Mouse (Mus musculus): Measurements from ENCODE around the gene Mid1ip1. TPM values are rescaled to one million over a fixed set of nuclear protein-coding genes. Genes with fewer than 3 reads are reported as not detected.
A peak's percentile ranks its signal among the peaks of the same experiment; 100 is the strongest.

The Mid1ip1 gene
- total and polyA plus RNA-seq, 2 experiments from 2014 or later, result 96.9 to 108 TPM

DNA sequence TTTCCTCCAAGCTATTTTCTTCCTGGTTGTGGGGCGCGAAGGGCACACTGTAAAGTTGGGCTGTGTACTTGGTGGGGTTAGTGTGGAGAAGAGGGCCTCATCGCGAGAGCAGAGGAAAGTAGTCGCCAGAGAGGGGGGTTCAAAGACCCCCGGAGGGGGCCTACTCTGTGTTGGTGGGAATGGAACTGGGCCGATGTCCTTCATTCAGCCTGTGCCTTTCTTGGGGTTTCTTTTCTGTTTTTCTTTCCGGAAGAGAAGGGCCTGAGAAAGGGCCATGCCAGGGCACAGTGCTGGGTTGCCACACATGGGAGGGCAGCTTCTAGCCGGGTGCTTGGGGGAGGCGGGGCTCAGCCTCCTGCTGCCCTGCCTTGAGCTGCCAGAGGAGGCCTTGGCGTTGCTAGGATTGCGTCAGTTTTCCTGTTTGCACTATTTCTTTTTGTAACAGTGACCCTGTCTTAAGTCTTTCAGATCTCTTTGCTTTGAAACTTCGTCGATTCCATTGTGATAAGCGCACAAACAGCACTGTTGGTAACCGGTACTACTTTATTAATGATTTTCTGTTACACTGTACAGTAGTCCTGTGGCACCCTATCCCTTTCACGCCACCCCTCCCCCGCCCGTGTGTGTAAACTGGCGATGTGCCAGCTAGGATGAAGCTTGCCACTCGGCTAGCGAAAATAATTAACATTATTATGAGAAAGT is 4.2 kb downstream of the Mid1ip1 start:
- WGBS, result 27% methylated on average over 22 of the region's 22 CpGs
- H3K27me3 ChIP-seq (ENCODE audit: insufficient read depth, low read length), result no peaks in the 10 kb centered on the region
- H3K9ac ChIP-seq, result peak overlapping the region; percentile 75

DNA sequence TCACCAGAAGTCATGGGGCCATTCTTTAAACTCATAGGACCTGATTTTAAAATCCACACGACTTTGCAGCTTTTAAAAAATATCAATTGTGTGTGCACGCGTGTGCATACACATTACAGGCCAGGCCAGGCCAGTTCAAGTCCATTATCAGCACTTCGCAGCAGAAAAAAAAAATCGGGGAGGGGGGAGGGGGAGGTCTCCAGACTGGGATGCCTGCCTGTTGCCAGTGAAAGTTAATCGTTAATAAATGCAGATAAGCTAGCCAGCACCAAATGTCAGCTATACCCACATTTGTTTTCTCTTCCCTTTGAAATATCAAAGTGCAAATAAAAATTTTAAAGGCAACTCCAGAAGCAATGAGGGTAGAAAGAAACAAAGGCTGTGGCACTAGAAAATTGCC is 5.6 kb downstream of the Mid1ip1 start:
- Histone ChIP-seq H3K36me3 (ENCODE audit: insufficient read depth) (no peaks in the 10 kb centered on the region), H3K9me3 (ENCODE audit: low read length) (no peaks in the 10 kb centered on the region), H3K27ac (ENCODE audit: low read depth, low read length) (no peak overlapping the region), H3K27me3 (ENCODE audit: insufficient read depth, low read length) (no peaks in the 10 kb centered on the region), H3K9ac (no peak overlapping the region), H3K4me3 (ENCODE audit: low read depth, low read length) (no peak overlapping the region), H3K4me1 (ENCODE audit: insufficient read depth) (no peaks in the 10 kb centered on the region), H3K4me2 (ENCODE audit: low read depth) (peak overlapping the region; percentile 59)
- WGBS, result 29% methylated on average over 6 of the region's 6 CpGs
- DNase-seq, result no peak
- TF ChIP-seq CTCF (IDR thresholded peaks at IDR 0.05; ENCODE audit: low read depth), result no peak
- no peak for ATAC-seq

More for the DNA sequence above, 4.2 kb downstream of the Mid1ip1 start:
- Histone ChIP-seq H3K4me3 (ENCODE audit: low read depth, low read length) (peak overlapping the region; percentile 57), H3K9me3 (ENCODE audit: low read length) (no peaks in the 10 kb centered on the region), H3K4me2 (ENCODE audit: low read depth) (peak overlapping the region; percentile 59), H3K27ac (ENCODE audit: low read depth, low read length) (peak overlapping the region; percentile 89), H3K4me1 (ENCODE audit: insufficient read depth) (no peaks in the 10 kb centered on the region), H3K36me3 (ENCODE audit: insufficient read depth) (no peaks in the 10 kb centered on the region)
- ATAC-seq, result peak; percentile 78
- DNase-seq, result peak; percentile 66
- TF ChIP-seq CTCF (IDR thresholded peaks at IDR 0.05; ENCODE audit: low read depth), result 0 out of 2 replicates have a peak, but pooled peaks have one; percentile 18

DNA sequence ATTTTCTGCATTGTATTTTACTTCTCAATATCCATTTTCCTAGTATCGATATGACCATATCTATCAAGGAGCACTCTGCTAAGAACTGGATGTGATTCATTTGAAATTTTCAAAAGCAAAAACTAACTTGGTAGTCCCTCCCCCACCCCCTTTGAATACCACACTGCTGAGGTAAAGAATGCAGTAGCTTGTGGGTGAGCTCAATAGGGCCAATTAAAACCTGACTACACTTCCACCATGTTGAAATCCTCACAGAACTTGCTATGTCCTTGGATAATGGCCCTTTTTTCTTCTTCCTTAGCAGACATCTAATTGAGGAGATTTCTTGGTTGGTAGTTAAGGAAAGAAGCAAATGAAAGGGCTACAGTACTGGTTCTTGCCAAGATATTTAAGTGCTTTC is 9.8 kb downstream of the Mid1ip1 start:
- 53% methylated on average over 1 of the region's 1 CpGs for WGBS
- ATAC-seq (no peak), DNase-seq (no peak)
- no peaks in the 10 kb centered on the region for H3K36me3 ChIP-seq (ENCODE audit: insufficient read depth)
- no peak overlapping the region for H3K4me2 ChIP-seq (ENCODE audit: low read depth)
- no peak overlapping the region for H3K9ac ChIP-seq
- no peak overlapping the region for H3K4me3 ChIP-seq (ENCODE audit: low read depth, low read length)
- H3K4me1 ChIP-seq (ENCODE audit: insufficient read depth), result no peaks in the 10 kb centered on the region
- no peak overlapping the region for H3K27ac ChIP-seq (ENCODE audit: low read depth, low read length)
- H3K9me3 ChIP-seq (ENCODE audit: low read length), result no peaks in the 10 kb centered on the region
- no peaks in the 10 kb centered on the region for H3K27me3 ChIP-seq (ENCODE audit: insufficient read depth, low read length)
- no peak for TF ChIP-seq CTCF (IDR thresholded peaks at IDR 0.05; ENCODE audit: low read depth)

DNA sequence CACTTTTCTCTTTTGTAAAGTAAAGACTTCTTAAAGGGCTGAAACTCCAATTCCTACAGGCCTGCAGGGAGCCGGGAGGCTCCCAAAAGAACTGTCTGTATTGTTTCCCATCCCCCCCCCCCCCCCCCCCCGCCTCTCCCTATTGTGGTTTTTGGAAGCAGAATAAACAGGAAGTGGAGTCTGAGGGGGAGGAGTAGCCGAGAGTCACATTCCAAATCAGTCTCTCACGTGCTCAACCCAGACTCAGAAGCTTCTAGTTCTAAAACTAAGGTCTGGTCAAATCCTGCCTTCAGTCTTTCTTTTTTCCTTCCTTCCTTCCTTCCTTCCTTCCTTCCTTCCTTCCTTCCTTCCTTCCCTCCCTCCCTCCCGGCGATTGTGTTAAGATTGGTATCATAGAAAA is 14.7 kb downstream of the Mid1ip1 start:
- Histone ChIP-seq H3K4me3 (ENCODE audit: low read depth, low read length) (no peak overlapping the region), H3K4me1 (ENCODE audit: insufficient read depth) (no peaks in the 10 kb centered on the region), H3K36me3 (ENCODE audit: insufficient read depth) (no peaks in the 10 kb centered on the region), H3K9ac (no peak overlapping the region), H3K4me2 (ENCODE audit: low read depth) (no peak overlapping the region), H3K9me3 (ENCODE audit: low read length) (no peaks in the 10 kb centered on the region), H3K27ac (ENCODE audit: low read depth, low read length) (no peak overlapping the region), H3K27me3 (ENCODE audit: insufficient read depth, low read length) (no peaks in the 10 kb centered on the region)
- DNase-seq (no peak), ATAC-seq (no peak)
- 23% methylated on average over 6 of the region's 6 CpGs for WGBS
- TF ChIP-seq CTCF (IDR thresholded peaks at IDR 0.05; ENCODE audit: low read depth), result no peak

DNA sequence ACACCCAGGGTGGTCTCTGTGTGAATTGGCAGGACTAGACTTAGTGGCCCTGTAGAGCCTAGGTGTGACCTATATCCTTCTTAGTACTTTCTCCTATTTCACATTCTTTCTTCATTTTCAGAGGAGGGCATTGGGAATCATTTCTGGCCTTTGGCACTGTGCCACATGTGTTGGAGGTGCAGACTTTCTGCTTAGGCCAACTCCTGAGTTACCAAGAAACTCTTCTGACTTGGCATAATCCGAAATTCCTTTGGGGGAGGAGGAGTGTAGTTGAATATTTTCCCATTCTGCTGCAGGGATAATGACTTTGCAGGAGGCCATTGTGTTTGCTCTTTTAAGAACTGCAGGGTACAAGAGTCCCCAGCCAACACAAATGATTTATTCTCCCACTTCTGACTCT is 19.6 kb downstream of the Mid1ip1 start:
- no peak for ATAC-seq
- Histone ChIP-seq H3K36me3 (ENCODE audit: insufficient read depth) (no peaks in the 10 kb centered on the region), H3K9me3 (ENCODE audit: low read length) (no peaks in the 10 kb centered on the region), H3K27ac (ENCODE audit: low read depth, low read length) (no peak overlapping the region), H3K4me2 (ENCODE audit: low read depth) (no peak overlapping the region), H3K9ac (no peak overlapping the region), H3K27me3 (ENCODE audit: insufficient read depth, low read length) (no peaks in the 10 kb centered on the region), H3K4me3 (ENCODE audit: low read depth, low read length) (no peak overlapping the region), H3K4me1 (ENCODE audit: insufficient read depth) (no peaks in the 10 kb centered on the region)
- TF ChIP-seq CTCF (IDR thresholded peaks at IDR 0.05; ENCODE audit: low read depth), result no peak
- DNase-seq, result no peak
- WGBS, result 12% methylated on average over 1 of the region's 1 CpGs

DNA sequence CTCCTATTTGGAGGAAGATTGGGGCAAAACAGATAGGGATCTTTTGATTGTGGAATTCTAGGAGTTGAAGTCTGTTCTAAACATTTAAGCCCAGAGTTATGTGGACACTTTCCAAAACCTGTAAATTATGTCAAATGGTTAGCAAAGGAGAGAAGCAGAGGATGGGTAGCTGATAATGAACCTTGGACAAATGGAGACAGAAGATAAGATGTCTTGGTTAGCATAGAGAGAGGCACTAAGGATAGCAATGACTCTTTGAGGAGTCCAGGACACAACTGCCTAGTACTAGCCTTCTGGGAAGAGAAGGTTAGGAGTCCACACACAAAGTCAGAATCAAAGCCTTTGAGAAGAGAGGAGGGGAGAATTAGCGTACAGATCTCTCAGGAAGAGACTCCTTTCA is 20.1 kb downstream of the Mid1ip1 start:
- H3K9ac ChIP-seq, result no peak overlapping the region
- H3K36me3 ChIP-seq (ENCODE audit: insufficient read depth), result no peaks in the 10 kb centered on the region
- DNase-seq (no peak), ATAC-seq (no peak)
- no peaks in the 10 kb centered on the region for H3K9me3 ChIP-seq (ENCODE audit: low read length)
- H3K27ac ChIP-seq (ENCODE audit: low read depth, low read length), result no peak overlapping the region
- H3K27me3 ChIP-seq (ENCODE audit: insufficient read depth, low read length), result no peaks in the 10 kb centered on the region
- TF ChIP-seq CTCF (IDR thresholded peaks at IDR 0.05; ENCODE audit: low read depth), result no peak
- WGBS, result 58% methylated on average over 1 of the region's 1 CpGs
- no peak overlapping the region for H3K4me2 ChIP-seq (ENCODE audit: low read depth)
- no peaks in the 10 kb centered on the region for H3K4me1 ChIP-seq (ENCODE audit: insufficient read depth)
- no peak overlapping the region for H3K4me3 ChIP-seq (ENCODE audit: low read depth, low read length)

DNA sequence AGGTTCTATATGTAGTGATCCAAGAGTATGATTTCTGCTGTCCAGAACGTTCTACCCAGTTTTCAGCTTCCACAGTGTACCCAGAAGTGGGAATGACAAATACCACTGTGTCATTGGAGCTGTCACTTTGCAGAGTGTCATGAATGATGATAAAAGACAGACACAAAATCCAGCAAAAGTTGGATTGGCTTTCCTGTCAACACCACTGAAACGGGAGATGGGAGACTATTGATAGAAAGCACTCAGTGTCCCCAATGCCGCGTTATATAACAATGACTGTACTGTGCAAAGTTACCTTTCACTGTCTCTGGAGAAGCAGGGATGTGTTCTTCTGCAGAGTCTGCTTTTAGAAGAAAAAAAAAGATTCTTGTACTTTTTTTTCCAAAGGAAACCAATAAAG is 44.1 kb downstream of the Mid1ip1 start:
- Histone ChIP-seq H3K9me3 (ENCODE audit: low read length) (no peaks in the 10 kb centered on the region), H3K27ac (ENCODE audit: low read depth, low read length) (no peak overlapping the region), H3K4me2 (ENCODE audit: low read depth) (no peak overlapping the region), H3K9ac (no peak overlapping the region), H3K27me3 (ENCODE audit: insufficient read depth, low read length) (no peaks in the 10 kb centered on the region), H3K4me3 (ENCODE audit: low read depth, low read length) (no peak overlapping the region), H3K36me3 (ENCODE audit: insufficient read depth) (no peaks in the 10 kb centered on the region), H3K4me1 (ENCODE audit: insufficient read depth) (no peaks in the 10 kb centered on the region)
- WGBS, result 77% methylated on average over 4 of the region's 4 CpGs
- DNase-seq (no peak), ATAC-seq (no peak)
- TF ChIP-seq CTCF (IDR thresholded peaks at IDR 0.05; ENCODE audit: low read depth), result no peak
